Mouse (Mus musculus) frontal cortex, adult 2 months (tissue): Measurements from ENCODE around the gene H60b. TPM values are rescaled to one million over a fixed set of nuclear protein-coding genes. Genes with fewer than 3 reads are reported as not detected.

ENCODE experiments used
- polyA plus RNA-seq: library from polyadenylated mRNA; depleted of rRNA; stranded (reverse); fragments of >200 nt; gene quantifications from 2 replicates; pipeline ENCODE4 v1.2.3, GENCODE M21; 2012; rRNA removed

The H60b gene
- polyA plus RNA-seq, 1 experiment: 0.22 TPM

Other genes with a start within 250 kb of the H60b start
- not detected in 2 replicates for gene 4930444G20Rik, start 90.5 kb upstream of the H60b start, polyA plus RNA-seq
- 0.36 and 0.67 TPM in 2 replicates for gene E030030I06Rik, start 9.3 kb upstream of the H60b start, polyA plus RNA-seq
- gene Raet1e, start within 50 bp of the H60b start, polyA plus RNA-seq: not detected in 2 replicates
- gene Raet1d, start 202.0 kb downstream of the H60b start, polyA plus RNA-seq: 0.13 and 0.16 TPM in 2 replicates